Mouse (Mus musculus) kidney, postnatal 25 days (tissue): ENCODE data around the gene Rnasel.
A peak's percentile ranks its signal among the peaks of the same experiment; 100 is the strongest.

Experiments used
- DNase-seq, 2 experiments: peaks; one replicate each; pipeline ENCODE4 v3.0.0; 2021; ENCODE audit warnings: mixed read lengths in 2 of 2

The Rnasel gene

DNA sequence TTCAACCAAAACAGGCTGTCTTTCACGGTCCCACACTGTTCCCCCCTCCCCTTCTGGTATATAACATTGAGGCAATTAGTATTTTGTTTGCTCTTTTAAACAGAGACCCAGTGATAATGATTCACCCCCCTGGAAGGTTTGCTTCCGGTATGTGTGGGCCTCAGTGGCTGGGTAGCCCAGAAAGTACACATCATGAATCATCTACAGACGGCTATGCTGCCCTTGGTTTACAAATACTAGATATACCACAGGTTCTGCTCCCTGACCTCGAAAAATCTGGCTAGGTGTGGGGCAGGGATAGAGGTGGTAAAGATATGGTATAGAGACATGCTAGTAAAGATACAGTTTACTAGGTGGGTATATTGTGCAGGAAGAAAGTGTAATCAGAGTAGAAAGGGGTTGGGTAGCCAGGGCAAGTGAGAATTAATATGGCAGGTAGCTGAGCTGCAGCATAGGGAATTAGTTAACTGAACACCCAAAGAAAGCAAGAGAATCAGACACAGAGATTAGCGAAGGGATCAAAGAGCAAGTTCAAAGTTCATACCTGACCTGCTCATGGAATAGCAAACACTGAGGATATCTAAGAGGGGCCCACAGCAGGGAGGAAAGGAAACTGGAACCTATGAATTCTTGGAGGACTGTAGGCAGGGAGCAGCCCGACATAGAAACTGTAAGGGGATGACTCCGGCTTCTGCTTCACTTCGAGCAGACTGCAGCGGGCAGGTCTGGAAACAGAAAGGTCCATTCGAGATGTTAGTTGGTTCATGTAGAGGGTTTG, 21.0 kb downstream of the Rnasel start:
- DNase-seq = no peak

DNA sequence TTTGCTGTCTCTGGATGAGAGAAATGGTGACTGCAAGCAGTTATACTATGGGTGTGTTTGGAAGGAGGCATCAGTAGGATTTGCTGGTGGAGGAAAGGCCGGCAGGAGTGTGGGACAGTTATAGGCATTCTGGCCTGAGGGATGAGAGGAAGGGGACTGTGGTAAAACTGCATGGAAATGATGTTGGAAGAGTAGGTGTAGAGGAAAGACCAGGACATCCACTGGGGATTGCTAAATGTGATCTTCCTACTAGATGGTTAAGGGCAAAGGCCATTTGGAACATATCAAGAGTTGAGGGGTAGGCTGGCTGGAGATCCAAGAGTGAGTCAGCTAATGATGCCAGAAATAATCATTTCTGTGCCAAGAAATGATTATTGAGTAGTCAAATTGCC, 21.5 kb downstream of the Rnasel start:
- DNase-seq = no peak

DNA sequence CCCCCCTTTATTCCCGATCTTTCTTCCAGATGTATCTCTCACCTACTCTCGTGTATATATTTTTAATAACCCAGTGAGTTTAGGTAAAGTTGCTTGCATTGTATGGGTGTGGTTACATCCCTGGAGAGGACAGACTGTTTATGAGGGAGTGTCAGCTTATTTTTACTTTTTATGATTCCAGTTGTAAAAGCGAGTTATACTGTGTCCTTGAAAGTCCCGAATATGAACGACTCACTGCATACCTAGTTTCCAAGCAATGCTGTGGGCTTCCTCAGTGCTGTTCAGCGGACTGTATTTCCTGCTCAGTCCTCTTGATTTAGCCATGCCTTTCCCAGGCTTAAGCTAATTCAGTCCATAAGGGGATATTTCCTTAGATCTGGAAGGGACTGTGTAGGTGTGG, 25.9 kb downstream of the Rnasel start:
- no peak for DNase-seq

DNA sequence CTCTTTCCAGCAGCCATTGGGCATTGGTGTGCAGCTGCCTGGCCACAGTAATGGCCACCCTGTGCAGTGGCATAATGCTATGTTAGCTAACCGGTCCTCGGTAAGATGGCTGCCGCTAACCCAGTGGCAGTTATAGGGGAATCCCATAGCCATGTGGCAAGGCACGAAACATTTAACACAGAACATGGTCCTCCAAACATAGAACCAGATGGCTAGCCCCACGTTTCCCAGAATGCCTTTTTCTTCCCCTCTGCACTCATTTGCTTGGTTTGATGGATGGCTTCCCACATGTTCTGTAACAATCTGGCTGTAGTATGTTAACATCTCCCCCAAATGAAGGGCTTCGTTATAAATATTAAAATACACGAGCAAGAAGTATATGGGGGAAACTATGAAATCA, 27.0 kb downstream of the Rnasel start:
- no peak for DNase-seq

DNA sequence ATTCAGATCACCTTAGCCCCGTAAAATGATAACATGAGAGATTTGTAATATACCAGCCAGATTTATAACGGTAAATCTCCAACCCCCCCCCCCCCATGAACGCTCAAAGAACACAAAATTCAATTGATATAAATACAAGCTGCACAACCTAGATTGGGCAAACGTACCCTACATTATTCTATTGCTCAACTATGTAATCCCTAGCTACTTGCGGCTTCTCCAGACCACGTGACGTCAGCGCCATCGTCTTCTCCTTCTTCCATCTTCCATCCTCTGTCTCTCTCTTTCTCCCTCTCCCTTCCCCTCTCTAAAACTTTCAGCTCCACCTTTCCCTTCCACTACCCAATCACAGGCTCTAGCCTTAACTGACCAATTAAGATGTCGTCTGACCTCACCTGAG, 29.0 kb downstream of the Rnasel start:
- no peak for DNase-seq

DNA sequence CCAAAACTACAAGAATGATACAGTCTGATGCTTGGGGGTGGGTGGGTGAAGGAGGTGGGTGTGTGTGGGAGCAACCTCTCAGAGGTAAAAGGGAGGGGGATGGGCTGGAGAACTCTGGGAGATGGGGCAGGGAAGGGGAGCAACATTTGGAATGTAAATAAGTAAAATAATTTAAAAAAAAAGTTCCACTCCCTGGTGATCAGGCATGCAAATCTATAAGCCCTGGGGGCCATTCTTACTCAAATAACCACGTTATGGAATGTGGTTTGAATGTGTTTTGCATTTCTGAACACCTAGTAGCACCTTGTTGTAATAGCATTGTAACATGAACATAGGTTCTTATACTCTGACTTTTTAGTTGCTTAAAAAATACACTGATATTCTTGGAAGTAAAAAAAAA, 34.1 kb downstream of the Rnasel start:
- no peak for DNase-seq

DNA sequence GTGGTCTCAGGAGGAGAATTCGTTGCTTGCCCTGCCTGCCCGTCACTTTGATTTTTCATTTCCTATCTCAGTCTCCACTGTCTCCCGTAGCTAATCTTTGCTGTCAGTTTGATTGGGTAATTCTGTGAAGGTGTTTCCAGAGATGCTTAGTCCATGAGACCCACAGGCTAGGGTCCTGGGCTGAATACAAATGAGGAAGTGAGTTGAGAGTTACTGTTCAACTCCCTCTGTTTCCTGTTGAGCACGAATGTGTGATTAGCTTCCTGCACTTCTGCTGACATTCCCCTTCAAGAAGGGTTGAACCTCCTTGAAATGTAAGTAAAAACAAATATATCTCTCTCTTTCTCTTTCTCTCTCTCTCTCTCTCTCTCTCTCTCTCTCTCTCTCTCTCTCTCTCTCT, 36.4 kb downstream of the Rnasel start:
- DNase-seq = no peak

DNA sequence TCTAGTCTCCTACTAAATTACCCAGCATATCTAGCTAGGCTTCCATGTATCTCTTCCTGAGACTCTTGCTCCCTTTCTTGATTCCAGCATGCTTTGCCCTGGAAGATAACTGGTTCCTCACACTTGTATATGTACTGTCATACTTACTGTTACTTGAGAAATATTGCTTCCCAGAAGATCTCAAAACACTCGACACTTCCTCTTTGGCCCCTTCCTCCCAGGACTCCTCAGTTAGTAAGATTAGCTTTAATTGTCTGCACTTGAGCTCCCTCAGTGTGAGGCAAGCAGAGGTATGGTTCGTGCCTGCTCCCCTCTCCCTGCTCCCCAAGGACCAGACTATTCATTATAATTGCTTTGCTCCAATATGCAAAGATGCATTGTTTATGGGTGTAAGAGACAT, 41.5 kb downstream of the Rnasel start:
- DNase-seq = no peak

DNA sequence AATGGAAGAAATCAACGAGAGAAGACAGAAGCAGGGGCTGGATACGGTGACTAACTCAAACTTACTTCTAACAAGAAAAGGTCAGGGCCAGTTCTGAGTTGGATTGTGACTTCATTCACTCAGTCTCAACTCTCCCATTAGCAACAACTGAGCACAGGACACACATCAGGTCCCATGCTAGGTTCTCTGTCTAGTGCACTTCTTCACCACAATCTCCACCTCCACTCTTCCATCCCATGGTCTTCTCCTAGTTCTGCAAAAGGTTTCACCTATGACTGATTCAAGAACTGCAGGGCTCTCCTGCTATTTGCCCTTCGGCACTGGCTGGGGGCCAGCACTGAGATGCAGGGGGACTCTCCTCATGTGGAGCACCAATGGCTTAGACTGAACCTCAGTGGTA, 45.0 kb downstream of the Rnasel start:
- DNase-seq = no peak

DNA sequence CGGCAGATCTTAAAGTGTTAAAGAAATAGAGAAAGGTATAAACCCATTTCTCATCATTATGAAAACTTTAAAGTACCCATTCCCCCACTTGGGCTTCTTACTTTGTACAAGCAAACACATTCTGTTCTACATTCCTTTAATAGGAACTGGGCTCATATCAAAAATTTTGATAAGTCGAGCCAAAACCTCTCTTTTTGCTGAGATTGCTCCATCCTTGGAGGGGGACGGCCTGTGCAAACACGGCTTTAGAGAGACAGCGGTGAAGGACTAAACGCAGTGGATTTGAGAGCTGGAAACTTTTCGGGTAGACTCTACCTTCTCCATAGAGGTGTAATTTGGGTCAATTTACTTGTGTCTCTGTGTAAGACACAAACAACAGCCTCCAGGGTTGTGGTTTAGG, 53.5 kb downstream of the Rnasel start:
- DNase-seq = no peak

DNA sequence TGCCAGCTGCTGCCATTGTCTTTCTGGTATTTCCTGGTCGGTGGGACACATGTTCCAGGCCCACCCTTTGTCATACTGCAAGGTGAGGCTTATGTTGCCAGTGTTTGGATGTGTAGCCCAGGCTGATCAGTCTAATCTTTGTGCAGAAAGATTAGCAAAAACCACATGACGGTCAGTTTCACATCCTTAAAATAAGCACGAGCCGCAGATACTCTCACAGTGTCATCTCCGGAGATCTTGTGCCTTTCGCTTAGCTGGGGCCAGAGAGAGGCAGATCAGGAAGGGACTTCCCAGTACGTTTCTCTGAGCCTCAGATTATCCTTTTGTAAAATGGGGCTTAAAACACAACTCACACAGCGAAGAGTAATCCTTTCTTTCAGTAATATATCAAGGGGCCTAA, 54.3 kb downstream of the Rnasel start:
- DNase-seq = no peak

DNA sequence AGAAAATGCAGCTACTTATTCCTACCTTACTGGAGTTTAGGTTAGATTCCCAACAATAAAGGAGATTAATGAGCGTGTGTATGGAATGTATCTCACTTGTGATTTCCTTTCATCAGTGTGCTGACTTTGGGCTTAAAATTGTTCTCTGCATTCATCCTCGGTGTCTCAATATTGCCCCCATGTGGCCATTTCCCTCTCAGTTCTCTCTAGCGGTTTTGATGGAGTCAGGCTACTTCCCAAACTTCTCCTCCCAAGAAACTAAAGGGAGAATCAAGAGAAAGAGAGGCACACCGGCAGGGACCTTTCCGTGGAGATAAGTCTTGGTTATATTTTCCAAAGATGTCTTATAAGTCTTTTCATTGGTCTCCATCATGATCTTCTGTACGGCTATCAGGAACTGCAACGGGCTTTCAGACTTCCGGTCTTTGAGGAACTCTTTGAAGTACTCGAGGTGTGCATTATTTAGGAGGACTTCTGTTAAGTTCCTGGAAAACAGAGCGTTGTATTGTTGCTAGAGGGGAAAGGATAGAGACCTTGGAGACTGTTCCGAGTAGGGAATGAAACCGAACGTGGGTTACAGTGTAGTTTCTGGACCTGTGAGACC, 58.3 kb downstream of the Rnasel start:
- DNase-seq = peak; percentile 49 to 82
